Mouse (Mus musculus): ENCODE measurements around the gene Abhd2.

GRCm38 (mm10) chr7:79302586-79302985 is 29.6 kb downstream of the Abhd2 start:
- no peak for TF ChIP-seq POLR2A (IDR thresholded peaks at IDR 0.05; ENCODE audit: extremely low read depth, insufficient read depth, low read length)
- no peak for TF ChIP-seq CTCF (IDR thresholded peaks at IDR 0.05; ENCODE audit: extremely low read depth, insufficient read depth, low read length)
